Mouse (Mus musculus): ENCODE results near the gene Stac. TPM values are rescaled to one million over a fixed set of nuclear protein-coding genes. Genes with fewer than 3 reads are reported as not detected.

Stac gene
- polyA plus RNA-seq, 1 experiment from 2014 or later = 7.2 TPM

GRCm38 (mm10) chr9:111571619-111572018 lies 118.5 kb downstream of the Stac start:
- Histone ChIP-seq H3K27me3 (ENCODE audit: control insufficient read depth, insufficient read depth, low read length) (no peaks in the 10 kb centered on the region), H3K4me3 (ENCODE audit: low read depth, low read length) (no peak overlapping the region), H3K9me3 (ENCODE audit: control insufficient read depth, low read length) (no peaks in the 10 kb centered on the region), H3K36me3 (ENCODE audit: control insufficient read depth, insufficient read depth, low read length) (no peaks in the 10 kb centered on the region), H3K4me2 (ENCODE audit: low read depth, low read length) (no peak overlapping the region), H3K9ac (replicated peaks; ENCODE audit: low read depth, low read length) (no peak overlapping the region), H3K4me1 (ENCODE audit: control insufficient read depth, insufficient read depth, low read length) (no peaks in the 10 kb centered on the region), H3K27ac (ENCODE audit: low read depth, low read length) (no peak overlapping the region)
- no peak for ATAC-seq (ENCODE audit: low read depth)
- WGBS = 91% methylated on average over 5 of the region's 5 CpGs

DNA sequence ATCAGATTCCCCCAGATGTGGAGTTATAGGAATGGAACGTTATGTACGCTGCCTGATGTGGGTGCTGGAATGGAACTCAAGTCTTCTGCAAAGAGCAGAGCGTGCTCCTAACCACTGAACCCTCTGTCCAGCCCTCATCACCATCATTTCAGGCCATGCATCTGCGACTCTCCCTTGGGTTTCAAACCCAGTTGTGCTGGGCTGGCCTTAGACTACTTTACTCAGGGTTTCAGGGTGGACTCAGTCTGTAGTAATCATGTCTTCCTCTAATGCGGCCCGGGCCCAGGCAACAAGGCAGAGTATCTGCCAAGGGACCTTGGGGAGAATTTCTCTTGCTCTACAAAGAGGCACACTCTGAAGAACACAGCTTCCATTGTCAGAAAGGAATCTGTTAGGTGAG lies 126.0 kb downstream of the Stac start:
- H3K36me3 ChIP-seq (ENCODE audit: control insufficient read depth, insufficient read depth, low read length) = no peaks in the 10 kb centered on the region
- no peak for ATAC-seq (ENCODE audit: low read depth)
- WGBS = 90% methylated on average over 6 of the region's 6 CpGs
- H3K9me3 ChIP-seq (ENCODE audit: control insufficient read depth, low read length) = no peaks in the 10 kb centered on the region
- H3K4me1 ChIP-seq (ENCODE audit: control insufficient read depth, insufficient read depth, low read length) = no peaks in the 10 kb centered on the region
- H3K4me2 ChIP-seq (ENCODE audit: low read depth, low read length) = no peak overlapping the region
- no peak overlapping the region for H3K9ac ChIP-seq (replicated peaks; ENCODE audit: low read depth, low read length)
- no peaks in the 10 kb centered on the region for H3K27me3 ChIP-seq (ENCODE audit: control insufficient read depth, insufficient read depth, low read length)
- H3K4me3 ChIP-seq (ENCODE audit: low read depth, low read length) = no peak overlapping the region
- no peak overlapping the region for H3K27ac ChIP-seq (ENCODE audit: low read depth, low read length)

- Histone ChIP-seq H3K4me2 (ENCODE audit: low read depth, low read length) (no peak overlapping the region), H3K4me1 (ENCODE audit: control insufficient read depth, insufficient read depth, low read length) (no peaks in the 10 kb centered on the region), H3K27ac (ENCODE audit: low read depth, low read length) (no peak overlapping the region), H3K27me3 (ENCODE audit: control insufficient read depth, insufficient read depth, low read length) (no peaks in the 10 kb centered on the region), H3K4me3 (ENCODE audit: low read depth, low read length) (no peak overlapping the region), H3K9ac (replicated peaks; ENCODE audit: low read depth, low read length) (no peak overlapping the region), H3K9me3 (ENCODE audit: control insufficient read depth, low read length) (no peaks in the 10 kb centered on the region), H3K36me3 (ENCODE audit: control insufficient read depth, insufficient read depth, low read length) (no peaks in the 10 kb centered on the region)
- WGBS = 88% methylated on average over 7 of the region's 7 CpGs
- ATAC-seq (ENCODE audit: low read depth) = no peak
These were observed 126.9 kb downstream of the Stac start for GRCm38 (mm10) chr9:111563226-111563625.

- H3K9ac ChIP-seq (replicated peaks; ENCODE audit: low read depth, low read length) = no peak overlapping the region
- H3K4me1 ChIP-seq (ENCODE audit: control insufficient read depth, insufficient read depth, low read length) = no peaks in the 10 kb centered on the region
- no peak overlapping the region for H3K27ac ChIP-seq (ENCODE audit: low read depth, low read length)
- no peak overlapping the region for H3K4me2 ChIP-seq (ENCODE audit: low read depth, low read length)
- 63% methylated on average over 19 of the region's 19 CpGs for WGBS
- H3K36me3 ChIP-seq (ENCODE audit: control insufficient read depth, insufficient read depth, low read length) = no peaks in the 10 kb centered on the region
- no peak overlapping the region for H3K4me3 ChIP-seq (ENCODE audit: low read depth, low read length)
- no peak for ATAC-seq (ENCODE audit: low read depth)
- H3K27me3 ChIP-seq (ENCODE audit: control insufficient read depth, insufficient read depth, low read length) = no peaks in the 10 kb centered on the region
- no peaks in the 10 kb centered on the region for H3K9me3 ChIP-seq (ENCODE audit: control insufficient read depth, low read length)
These were observed 127.7 kb downstream of the Stac start for GRCm38 (mm10) chr9:111562217-111562988.

DNA sequence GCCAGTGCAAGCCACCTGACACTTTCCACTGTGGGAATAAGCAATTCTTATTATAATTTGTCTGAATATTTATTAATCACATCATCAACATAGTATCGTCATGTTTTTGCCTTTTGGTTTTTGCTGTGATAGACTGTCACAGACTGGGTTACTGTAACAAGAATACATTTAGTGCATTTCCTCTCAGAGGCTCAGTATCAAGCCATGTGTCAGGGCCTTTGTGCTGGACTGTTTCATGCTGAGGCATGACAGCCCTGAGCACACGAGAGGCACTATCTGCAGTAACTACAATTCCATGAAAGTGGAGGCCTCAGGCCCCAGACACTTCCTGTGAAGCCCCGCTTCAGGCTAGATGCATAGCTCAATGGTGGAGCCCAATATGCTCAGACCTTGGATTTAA lies 133.4 kb downstream of the Stac start:
- Histone ChIP-seq H3K36me3 (ENCODE audit: control insufficient read depth, insufficient read depth, low read length) (no peaks in the 10 kb centered on the region), H3K27ac (ENCODE audit: low read depth, low read length) (no peak overlapping the region), H3K4me3 (ENCODE audit: low read depth, low read length) (no peak overlapping the region), H3K4me1 (ENCODE audit: control insufficient read depth, insufficient read depth, low read length) (no peaks in the 10 kb centered on the region), H3K4me2 (ENCODE audit: low read depth, low read length) (no peak overlapping the region), H3K9ac (replicated peaks; ENCODE audit: low read depth, low read length) (no peak overlapping the region), H3K9me3 (ENCODE audit: control insufficient read depth, low read length) (no peaks in the 10 kb centered on the region), H3K27me3 (ENCODE audit: control insufficient read depth, insufficient read depth, low read length) (no peaks in the 10 kb centered on the region)
- no peak for ATAC-seq (ENCODE audit: low read depth)
- 78% methylated on average over 3 of the region's 3 CpGs for WGBS

- no peak for ATAC-seq (ENCODE audit: low read depth)
- H3K4me2 ChIP-seq (ENCODE audit: low read depth, low read length) = no peak overlapping the region
- no peak overlapping the region for H3K4me3 ChIP-seq (ENCODE audit: low read depth, low read length)
These were observed 137.3 kb downstream of the Stac start for GRCm38 (mm10) chr9:111552865-111553264.

DNA sequence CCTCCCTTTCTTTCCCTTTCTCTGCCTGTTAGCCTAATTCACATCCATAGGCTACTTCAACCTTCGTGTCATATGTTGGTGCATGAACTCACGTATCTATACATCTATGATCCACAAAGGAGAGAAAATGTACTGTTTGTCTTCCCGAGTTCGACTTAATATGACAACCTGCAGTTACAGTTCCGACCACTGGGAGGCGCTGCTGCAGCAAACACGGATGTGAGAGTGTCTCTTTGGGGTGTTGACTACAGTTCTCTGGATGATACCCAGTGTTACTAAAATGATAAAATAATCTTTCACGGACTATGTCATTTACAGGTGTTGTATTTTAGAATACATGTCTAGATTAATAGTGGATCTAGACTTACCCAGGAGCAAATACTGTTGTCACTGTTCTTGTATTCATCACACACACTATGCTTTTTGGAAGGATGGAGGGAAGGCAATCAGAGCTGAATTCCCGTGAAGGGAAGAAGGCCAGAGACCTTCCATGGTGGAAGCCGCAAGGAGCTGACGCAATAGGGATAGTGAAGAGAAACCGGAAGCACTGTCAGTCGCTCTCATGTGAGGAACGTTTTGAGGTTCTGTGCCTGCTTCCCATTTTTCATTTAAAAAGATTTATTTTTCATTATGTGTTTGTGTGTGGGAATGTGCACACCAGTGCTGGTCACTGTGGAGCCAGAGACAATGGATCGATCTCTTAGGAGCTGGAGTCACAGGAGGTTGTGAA lies 138.5 kb downstream of the Stac start:
- H3K27ac ChIP-seq (ENCODE audit: low read depth, low read length) = no peak overlapping the region

More at GRCm38 (mm10) chr9:111552865-111553264, 137.3 kb downstream of the Stac start:
- H3K36me3 ChIP-seq (ENCODE audit: control insufficient read depth, insufficient read depth, low read length) = no peaks in the 10 kb centered on the region
- no peaks in the 10 kb centered on the region for H3K27me3 ChIP-seq (ENCODE audit: control insufficient read depth, insufficient read depth, low read length)
- H3K4me1 ChIP-seq (ENCODE audit: control insufficient read depth, insufficient read depth, low read length) = no peaks in the 10 kb centered on the region
- H3K9ac ChIP-seq (replicated peaks; ENCODE audit: low read depth, low read length) = no peak overlapping the region
- no peak overlapping the region for H3K27ac ChIP-seq (ENCODE audit: low read depth, low read length)
- H3K9me3 ChIP-seq (ENCODE audit: control insufficient read depth, low read length) = no peaks in the 10 kb centered on the region
- WGBS = 35% methylated on average over 3 of the region's 3 CpGs

DNA sequence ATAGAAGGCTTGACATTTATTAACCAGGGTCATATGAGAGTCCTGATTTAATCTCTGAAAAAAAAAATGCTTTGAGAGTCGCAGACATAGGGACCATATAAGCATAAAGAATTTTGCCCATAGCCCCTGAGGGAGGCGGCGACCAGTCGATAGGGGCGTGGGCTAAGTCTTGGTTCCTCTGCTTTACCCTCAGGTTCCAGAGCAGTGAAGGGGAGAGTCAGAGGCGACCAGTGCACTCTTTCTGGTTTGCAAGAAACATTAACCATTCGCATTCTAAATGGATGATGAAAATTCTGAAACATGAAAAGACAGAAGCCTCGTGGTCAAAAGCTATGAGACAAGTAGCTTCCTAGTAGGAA lies 139.2 kb downstream of the Stac start:
- no peak for ATAC-seq (ENCODE audit: low read depth)
- H3K36me3 ChIP-seq (ENCODE audit: control insufficient read depth, insufficient read depth, low read length) = no peaks in the 10 kb centered on the region
- no peak overlapping the region for H3K9ac ChIP-seq (replicated peaks; ENCODE audit: low read depth, low read length)
- no peaks in the 10 kb centered on the region for H3K9me3 ChIP-seq (ENCODE audit: control insufficient read depth, low read length)
- no peak overlapping the region for H3K4me3 ChIP-seq (ENCODE audit: low read depth, low read length)
- H3K27ac ChIP-seq (ENCODE audit: low read depth, low read length) = no peak overlapping the region
- no peak overlapping the region for H3K4me2 ChIP-seq (ENCODE audit: low read depth, low read length)
- H3K27me3 ChIP-seq (ENCODE audit: control insufficient read depth, insufficient read depth, low read length) = no peaks in the 10 kb centered on the region
- no peaks in the 10 kb centered on the region for H3K4me1 ChIP-seq (ENCODE audit: control insufficient read depth, insufficient read depth, low read length)
- 85% methylated on average over 8 of the region's 8 CpGs for WGBS

More for the DNA sequence above, 138.5 kb downstream of the Stac start:
- Histone ChIP-seq H3K4me1 (ENCODE audit: control insufficient read depth, insufficient read depth, low read length) (no peaks in the 10 kb centered on the region), H3K36me3 (ENCODE audit: control insufficient read depth, insufficient read depth, low read length) (no peaks in the 10 kb centered on the region), H3K27me3 (ENCODE audit: control insufficient read depth, insufficient read depth, low read length) (no peaks in the 10 kb centered on the region), H3K4me2 (ENCODE audit: low read depth, low read length) (no peak overlapping the region), H3K4me3 (ENCODE audit: low read depth, low read length) (no peak overlapping the region), H3K9ac (replicated peaks; ENCODE audit: low read depth, low read length) (no peak overlapping the region), H3K9me3 (ENCODE audit: control insufficient read depth, low read length) (no peaks in the 10 kb centered on the region)
- 61% methylated on average over 15 of the region's 15 CpGs for WGBS
- ATAC-seq (ENCODE audit: low read depth) = no peak

DNA sequence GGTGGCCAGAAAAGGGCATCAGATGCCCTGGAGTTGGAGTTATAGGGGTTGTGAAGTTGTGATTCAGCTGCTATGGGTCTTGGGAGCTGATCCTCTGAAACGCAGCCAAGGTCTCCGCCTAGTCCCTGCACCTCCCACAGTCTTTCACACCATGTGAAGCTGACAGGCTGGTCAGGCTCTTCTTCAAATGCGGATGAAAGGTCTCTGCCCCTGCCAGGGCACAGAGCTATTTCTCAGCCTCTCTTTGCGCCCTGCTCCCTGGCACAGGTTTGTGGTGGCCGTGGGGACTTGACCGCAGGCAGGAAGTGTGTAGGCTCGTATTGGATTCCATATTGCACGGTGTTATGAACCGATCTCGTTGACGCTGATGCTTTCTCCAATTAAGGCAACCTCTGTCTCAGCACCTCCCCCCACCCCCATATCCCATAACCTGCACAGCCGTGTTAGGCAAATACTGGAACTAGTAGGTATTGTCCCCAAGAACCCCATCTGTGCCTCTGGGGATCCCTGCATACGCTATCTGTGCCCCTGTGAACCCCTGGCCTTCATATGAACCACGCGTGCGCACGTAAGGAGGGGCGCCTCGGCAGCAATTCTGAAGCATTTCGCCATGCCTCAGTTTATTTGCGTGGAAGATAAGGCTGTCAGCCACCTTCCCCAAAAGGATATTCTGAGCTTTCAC lies 139.7 kb downstream of the Stac start:
- no peaks in the 10 kb centered on the region for H3K27me3 ChIP-seq (ENCODE audit: control insufficient read depth, insufficient read depth, low read length)
- no peak overlapping the region for H3K27ac ChIP-seq (ENCODE audit: low read depth, low read length)
- ATAC-seq (ENCODE audit: low read depth) = no peak
- 87% methylated on average over 21 of the region's 21 CpGs for WGBS
- no peaks in the 10 kb centered on the region for H3K4me1 ChIP-seq (ENCODE audit: control insufficient read depth, insufficient read depth, low read length)
- no peak overlapping the region for H3K4me2 ChIP-seq (ENCODE audit: low read depth, low read length)
- no peak overlapping the region for H3K4me3 ChIP-seq (ENCODE audit: low read depth, low read length)
- H3K36me3 ChIP-seq (ENCODE audit: control insufficient read depth, insufficient read depth, low read length) = no peaks in the 10 kb centered on the region
- no peak overlapping the region for H3K9ac ChIP-seq (replicated peaks; ENCODE audit: low read depth, low read length)
- no peaks in the 10 kb centered on the region for H3K9me3 ChIP-seq (ENCODE audit: control insufficient read depth, low read length)

Data from neural tube, embryonic 14.5 days (tissue).